Mouse (Mus musculus) embryo, embryonic 10 days (tissue): ENCODE measurements around the gene Stat5a.

Experiments used
- DNase-seq: peaks from one replicate; pipeline ENCODE4 v3.0.0-alpha.2; 2015; ENCODE audit warnings: low spot score

Stat5a gene

GRCm38 (mm10) chr11:100858935-100859578 lies at the start of gene Stat5a:
Stat5a (plus strand) TSS chr11:100859351.
- DNase-seq = no peak

DNA sequence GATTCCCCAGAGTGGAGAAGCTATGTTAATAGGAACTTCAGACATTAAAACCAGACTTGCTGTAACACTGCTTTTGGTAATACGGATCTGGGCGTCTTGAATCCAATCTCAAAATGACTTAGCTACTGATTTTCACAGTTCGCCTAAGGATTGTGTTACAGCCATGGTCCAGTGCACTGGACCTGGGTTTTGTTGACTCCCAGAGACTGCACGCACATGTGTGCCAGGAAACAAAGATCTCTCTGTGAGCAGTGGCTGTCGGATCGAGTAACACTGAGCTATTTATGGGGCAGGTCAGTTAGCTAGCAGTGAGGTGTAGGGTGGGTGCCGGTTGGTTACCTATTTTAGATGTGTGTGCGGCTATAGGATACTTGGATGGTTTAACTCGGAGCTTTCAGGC lies 48.6 kb upstream of the Stat5a start:
- no peak for DNase-seq

DNA sequence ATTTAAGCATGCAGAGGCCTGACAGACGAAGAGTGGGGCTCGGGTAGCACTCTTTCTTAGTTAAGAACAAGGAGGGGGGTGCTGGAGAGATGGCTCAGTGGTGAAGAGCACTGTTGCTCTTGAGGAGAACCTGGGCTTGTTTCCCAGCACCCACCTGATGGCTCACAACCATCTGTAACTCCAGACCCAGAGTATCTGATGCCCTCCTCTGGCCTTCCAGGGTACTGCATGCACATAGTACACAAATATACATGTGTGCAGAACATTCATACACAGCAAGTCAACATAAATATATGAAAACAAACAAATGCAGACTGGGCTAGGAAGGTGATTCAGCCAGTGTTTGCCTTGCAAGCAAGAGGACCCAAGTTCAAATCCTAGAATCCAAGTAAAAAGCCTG lies 48.0 kb upstream of the Stat5a start:
- DNase-seq = no peak

GRCm38 (mm10) chr11:100814498-100814897 lies 44.7 kb upstream of the Stat5a start:
- DNase-seq = no peak

- no peak for DNase-seq
Measured at GRCm38 (mm10) chr11:100816342-100816741, 42.8 kb upstream of the Stat5a start.

- DNase-seq = no peak
Measured at GRCm38 (mm10) chr11:100816801-100817200, 42.4 kb upstream of the Stat5a start.

DNA sequence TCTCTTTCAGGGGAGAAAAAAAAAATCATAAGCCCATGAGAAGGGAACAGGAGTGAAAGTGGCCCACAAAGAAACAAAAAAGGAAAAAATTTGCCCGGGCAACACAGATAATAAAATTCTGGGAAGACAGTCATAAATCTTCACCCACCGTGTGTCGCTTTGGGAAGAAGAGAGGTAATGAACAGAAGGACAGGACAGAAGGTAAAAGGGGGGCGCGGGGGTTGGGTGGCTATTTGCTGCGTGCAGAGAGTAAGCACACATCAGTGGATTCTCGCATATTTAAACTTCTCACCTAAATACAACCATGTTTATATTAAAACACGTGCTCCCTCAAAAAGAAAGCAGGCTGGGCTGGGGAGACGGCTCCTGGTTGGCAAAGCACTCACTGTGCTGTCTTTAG lies 41.8 kb upstream of the Stat5a start:
- no peak for DNase-seq

DNA sequence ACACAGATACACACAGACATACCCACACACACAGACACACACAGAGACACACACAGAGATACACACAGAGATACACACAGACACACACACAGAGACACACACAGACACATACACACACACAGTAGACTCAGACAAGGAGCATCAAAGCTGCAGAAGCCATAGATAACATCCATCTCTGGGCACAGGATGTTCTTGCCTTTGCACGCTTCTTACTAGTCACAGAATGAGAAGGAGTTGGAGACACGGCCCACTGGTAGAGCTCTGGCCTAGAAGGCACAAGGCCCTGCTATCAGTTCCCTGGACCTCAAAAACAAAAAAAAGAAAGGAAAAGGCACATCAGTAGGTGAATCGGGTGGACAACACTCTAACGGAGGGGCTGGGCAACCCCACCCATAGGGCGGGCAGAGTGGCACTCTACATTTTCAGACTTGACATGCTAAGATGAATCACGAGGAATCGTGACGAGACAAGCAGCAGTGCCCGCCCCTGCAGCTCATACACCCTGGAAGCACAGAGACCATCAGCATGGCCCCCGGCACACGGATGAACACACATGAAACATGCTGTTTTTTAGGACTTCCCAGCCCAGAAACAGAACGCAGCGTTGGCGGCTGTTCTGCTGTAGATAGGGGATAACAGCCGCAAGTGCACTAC lies 40.7 kb upstream of the Stat5a start:
- DNase-seq = no peak

- no peak for DNase-seq
Measured at GRCm38 (mm10) chr11:100819048-100819447, 40.1 kb upstream of the Stat5a start.

DNA sequence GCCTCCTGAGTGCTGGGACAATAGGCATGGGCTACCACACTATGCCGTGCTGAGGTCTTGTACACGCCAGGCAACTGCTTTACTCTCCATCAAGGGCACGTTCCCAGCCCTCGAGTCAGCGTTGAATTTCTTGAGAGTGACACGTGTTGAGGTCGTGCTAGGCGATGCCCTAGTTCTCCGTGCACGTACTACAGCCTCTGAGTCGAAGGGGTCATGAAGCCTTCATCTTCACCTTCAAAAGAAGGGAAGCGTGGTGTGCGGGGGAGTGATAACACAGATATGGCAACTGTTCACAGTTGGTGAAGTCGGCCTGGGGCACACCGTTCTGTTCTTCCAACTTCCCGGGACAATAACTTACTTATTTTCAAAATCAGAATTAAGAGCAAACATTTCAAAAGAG lies 39.5 kb upstream of the Stat5a start:
- DNase-seq = no peak

GRCm38 (mm10) chr11:100820047-100820446 lies 39.1 kb upstream of the Stat5a start:
- DNase-seq = no peak

GRCm38 (mm10) chr11:100821605-100822220 lies 37.4 kb upstream of the Stat5a start:
- no peak for DNase-seq

DNA sequence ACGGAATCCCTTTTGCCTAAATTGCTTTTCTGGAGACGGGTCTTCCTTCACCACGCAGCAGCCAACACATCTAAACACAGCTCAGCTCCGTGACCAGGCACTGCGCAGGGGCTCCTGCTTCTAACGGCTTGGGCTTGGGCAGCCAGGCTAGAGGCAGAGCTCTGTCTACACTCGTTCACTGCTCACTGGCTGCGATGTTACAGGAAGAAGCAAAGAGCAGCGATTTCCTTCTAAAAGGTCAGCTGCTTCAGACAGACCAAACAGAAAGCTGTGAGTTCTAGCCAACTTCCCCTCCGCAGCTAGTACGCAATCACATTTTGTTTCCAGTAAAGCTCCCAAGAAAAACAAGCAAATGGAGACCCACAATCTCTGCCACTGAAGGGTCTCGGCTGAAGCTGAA lies 36.8 kb upstream of the Stat5a start:
- DNase-seq = no peak

GRCm38 (mm10) chr11:100823543-100824313 lies 35.4 kb upstream of the Stat5a start:
- no peak for DNase-seq

DNA sequence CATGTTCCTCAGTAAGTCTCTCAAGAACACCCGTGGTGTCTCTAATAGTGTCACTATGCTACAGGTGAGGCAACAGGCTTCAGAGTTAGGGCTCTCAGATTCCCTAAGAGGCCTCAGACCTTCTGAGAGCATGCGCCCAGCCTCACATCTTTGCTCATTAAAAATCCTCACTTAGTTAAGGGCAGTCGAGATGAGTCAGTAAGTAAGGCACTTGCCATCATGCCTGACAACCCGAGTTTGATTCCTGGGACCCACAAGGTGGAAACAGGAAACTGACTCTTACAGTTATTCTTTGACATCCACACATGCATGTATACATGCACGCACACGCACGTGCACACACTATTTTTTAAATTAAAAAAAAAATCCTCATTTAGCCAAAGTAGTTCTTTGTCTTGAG lies 34.7 kb upstream of the Stat5a start:
- DNase-seq = no peak

GRCm38 (mm10) chr11:100825451-100825850 lies 33.7 kb upstream of the Stat5a start:
- DNase-seq = no peak

DNA sequence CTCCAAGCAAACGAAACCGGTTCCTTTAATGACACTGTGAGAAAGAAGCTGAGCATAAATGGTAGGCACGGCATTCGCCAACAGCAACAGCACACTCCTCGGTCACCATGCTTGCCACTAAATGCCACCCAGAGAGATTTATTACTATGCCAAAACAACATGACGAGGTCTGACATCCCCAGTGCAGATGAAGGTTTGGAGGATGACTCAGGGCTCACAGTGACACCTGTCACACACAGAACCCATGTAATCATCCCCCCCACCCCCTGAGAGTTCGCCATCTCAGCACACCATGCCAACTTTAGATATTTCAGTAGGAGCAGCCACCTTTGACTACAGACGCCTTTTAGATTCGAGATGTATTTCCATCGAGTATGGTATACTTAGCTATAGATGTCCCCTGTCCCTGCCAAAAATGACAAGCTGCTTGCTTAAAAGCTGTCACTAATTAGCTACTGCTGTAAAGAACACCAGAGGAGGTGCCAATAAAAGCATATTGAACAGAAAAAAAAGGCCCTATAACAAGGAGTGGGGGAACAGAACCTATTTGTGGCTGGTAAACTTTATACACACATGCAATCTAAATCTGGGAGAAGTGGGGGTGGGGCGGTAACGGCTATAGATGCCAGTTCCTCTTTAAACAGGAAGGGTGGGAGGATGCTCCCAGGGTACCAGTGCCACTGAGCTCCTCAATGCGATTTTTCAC lies 32.8 kb upstream of the Stat5a start:
- no peak for DNase-seq

GRCm38 (mm10) chr11:100828676-100829151 lies 30.4 kb upstream of the Stat5a start:
- DNase-seq = no peak

DNA sequence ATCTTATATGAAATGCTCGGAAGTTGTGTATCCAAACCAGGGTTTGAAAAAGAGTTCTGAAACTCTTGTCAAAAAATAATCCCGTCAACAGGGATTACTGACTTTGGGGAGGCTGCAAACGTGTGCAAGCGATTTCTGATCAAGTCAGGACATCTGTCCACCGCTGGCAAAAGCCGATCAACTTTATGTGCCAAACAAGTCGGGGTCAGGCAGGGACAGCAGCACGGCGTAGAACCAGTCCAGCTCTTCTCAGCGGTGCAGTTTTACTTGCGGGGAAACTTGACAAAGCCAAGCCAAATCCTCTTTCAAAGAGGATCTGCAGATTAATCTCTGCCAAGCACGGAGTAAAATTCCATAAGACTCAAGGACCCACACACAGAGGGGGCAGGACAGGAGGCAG lies 29.5 kb upstream of the Stat5a start:
- no peak for DNase-seq

DNA sequence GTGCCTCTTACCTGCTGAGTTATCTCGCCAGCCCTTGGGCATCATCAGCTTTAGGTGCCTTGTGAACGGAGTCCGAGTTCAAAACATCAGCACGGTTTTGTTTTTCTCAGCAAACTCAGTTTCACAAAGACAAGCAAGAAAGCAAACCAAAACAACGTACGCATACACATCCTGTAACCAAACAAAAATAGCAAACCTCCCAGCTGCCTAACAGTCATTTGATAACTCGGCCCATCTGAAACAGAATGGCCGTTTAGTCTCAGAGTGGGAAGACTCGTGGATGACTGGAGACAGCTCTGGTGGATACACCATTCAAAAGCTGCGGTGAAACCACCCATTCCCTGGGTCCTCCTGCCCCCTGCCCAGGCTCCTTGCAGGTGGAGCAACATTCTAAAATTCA lies 27.8 kb upstream of the Stat5a start:
- no peak for DNase-seq

DNA sequence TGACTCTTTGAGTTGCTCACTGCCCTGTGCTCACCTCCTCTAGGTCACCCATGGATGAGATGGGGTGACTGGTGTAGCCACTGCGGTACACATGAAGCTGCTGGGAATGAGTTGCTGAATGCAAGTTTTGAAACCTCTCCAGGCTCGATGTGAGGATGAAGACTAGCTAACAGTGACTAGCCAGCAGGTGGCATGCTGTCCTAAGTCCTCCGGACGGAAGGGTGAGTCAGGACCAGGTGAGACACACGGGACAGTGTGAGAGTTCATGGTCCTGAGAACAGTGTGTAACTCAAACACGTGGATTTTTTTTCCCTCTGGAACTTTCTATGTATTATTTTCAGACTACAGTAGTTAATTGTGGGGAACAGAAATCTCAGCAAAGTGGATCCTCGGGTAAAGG lies 25.7 kb upstream of the Stat5a start:
- no peak for DNase-seq
